In the genomic region with DNA sequence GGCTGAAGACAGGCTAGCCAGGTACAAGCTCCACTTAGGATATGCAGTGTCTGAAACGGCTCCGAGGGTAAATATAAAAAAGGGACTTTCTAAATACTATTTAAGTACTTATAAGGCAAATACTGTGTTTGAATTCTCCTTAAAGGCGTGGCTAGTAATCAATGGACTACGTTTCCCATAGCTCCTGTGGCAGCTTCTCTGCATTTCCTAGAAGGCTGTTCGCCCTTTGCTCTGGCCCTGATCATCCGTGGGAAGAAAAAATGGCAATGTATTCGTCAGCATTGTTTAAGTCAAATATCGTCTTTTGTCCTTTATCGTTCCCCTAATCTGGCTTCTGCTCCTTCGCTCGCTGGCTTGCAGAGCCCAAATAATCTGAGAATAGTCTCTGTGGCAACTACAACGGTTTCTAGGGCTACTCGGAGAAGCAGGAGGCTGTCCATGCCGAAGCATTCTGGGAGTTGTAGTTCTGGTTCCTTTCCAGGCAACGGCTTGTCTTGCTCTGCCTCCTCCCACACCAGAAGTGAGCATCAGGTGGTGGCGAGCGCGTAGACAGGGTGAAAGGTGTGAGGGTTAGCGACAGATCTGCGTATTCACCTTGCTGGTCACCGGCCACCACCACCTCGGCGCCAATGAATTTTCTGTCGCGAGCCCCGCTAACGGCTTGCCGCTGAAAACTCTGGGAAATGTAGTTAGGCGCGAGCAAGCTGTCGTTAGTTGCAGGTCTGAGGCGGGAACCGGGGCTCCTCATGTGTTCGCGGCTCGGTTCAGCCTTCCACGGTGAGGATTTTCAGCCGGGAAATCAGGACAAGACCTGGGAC, we compare ENCODE assay signal across 8 mouse cellular contexts. TPM values are rescaled to one million over a fixed set of nuclear protein-coding genes. Genes with fewer than 3 reads are reported as not detected.
DNase-seq lines count a peak whose midpoint lies in the region; ATAC-seq and TF ChIP-seq lines count a peak whose summit lies in the region.

No protein-coding gene starts in this region.

- H3K36me3 ChIP-seq in hindbrain, embryonic 12.5 days = peaks cover 4% of the 10 kb centered on the region
- H3K36me3 ChIP-seq in lung, postnatal 0 days (ENCODE audit: insufficient read depth, low read length) = no peaks in the 10 kb centered on the region

- peak overlapping the region; percentile 77 for H3K4me2 ChIP-seq in hindbrain, embryonic 12.5 days (replicated peaks)
- H3K4me2 ChIP-seq in lung, postnatal 0 days (replicated peaks; ENCODE audit: low read depth, low read length) = peak overlapping the region; percentile 85

- no peak for TF ChIP-seq CTCF in lung, postnatal 0 days (IDR thresholded peaks at IDR 0.05)

- no peak overlapping the region; the same call in 1 of the 2 replicates for H3K27ac ChIP-seq in hindbrain, embryonic 12.5 days
- H3K27ac ChIP-seq in lung, postnatal 0 days (ENCODE audit: low read length) = no peak overlapping the region

- WGBS in hindbrain, embryonic 12.5 days = 4% methylated on average over 38 of the region's 38 CpGs
- 2% methylated on average over 38 of the region's 38 CpGs for WGBS in lung, postnatal 0 days

- ATAC-seq in hindbrain, embryonic 12.5 days (ENCODE audit: low FRiP score) = peak; percentile 88
- peak; percentile 90 for ATAC-seq in lung, postnatal 0 days

- DNase-seq in NIH3T3 (ENCODE audit: low read depth) = peak; percentile 87
- peak; percentile 87 for DNase-seq in cerebellum, adult 9-11 months
- DNase-seq in frontal cortex, adult 2 months (ENCODE audit: extremely low spot score in 1 of 2, low spot score in 1 of 2) = peak; percentile 71 to 86
- peak; percentile 77 to 78 for DNase-seq in layer of hippocampus, postnatal 10 days (ENCODE audit: low spot score in 2 of 2)
- DNase-seq in lung, postnatal 0 days (ENCODE audit: low spot score) = peak; percentile 85
- DNase-seq in ovary, postnatal 14 days (ENCODE audit: low spot score) = peak; percentile 57
- DNase-seq in thymus, postnatal 10 days (ENCODE audit: low spot score in 2 of 2) = peak; percentile 38 to 63

- no peaks in the 10 kb centered on the region for H3K9me3 ChIP-seq in hindbrain, embryonic 12.5 days (replicated peaks)
- H3K9me3 ChIP-seq in lung, postnatal 0 days (ENCODE audit: low read length) = no peaks in the 10 kb centered on the region

- H3K4me3 ChIP-seq in hindbrain, embryonic 12.5 days = peak overlapping the region; percentile 53
- H3K4me3 ChIP-seq in lung, postnatal 0 days (ENCODE audit: low read depth, low read length) = peak overlapping the region; percentile 65

- TF ChIP-seq EP300 in lung, postnatal 0 days (IDR thresholded peaks at IDR 0.05) = no peak

- peak overlapping the region; percentile 72 for H3K9ac ChIP-seq in hindbrain, embryonic 12.5 days
- H3K9ac ChIP-seq in lung, postnatal 0 days (replicated peaks; ENCODE audit: low read depth) = peak overlapping the region; percentile 41; the same call in 1 of the 2 replicates

- H3K4me1 ChIP-seq in hindbrain, embryonic 12.5 days = peaks cover 7% of the 10 kb centered on the region
- H3K4me1 ChIP-seq in lung, postnatal 0 days (ENCODE audit: insufficient read depth, low read depth, low read length) = no peaks in the 10 kb centered on the region

- H3K27me3 ChIP-seq in hindbrain, embryonic 12.5 days = 0 out of 2 replicates have a peak, but pooled peaks cover 3% of the 10 kb centered on the region
- no peaks in the 10 kb centered on the region for H3K27me3 ChIP-seq in lung, postnatal 0 days (replicated peaks; ENCODE audit: insufficient read depth, low read length)

RNA-seq across cellular contexts. Expression of gene Ift22, which starts 10.9 kb away (rescaled TPM):
- polyA plus RNA-seq in frontal cortex, adult 2 months (2012; rRNA removed) = 77.4 and 82.5 TPM in 2 replicates
- 94.9 and 106 TPM in 2 replicates for polyA plus RNA-seq in hindbrain, embryonic 12.5 days (2016; fragmentation: Nextera tagmentation; extraction: Ambion mirVana)
- total RNA-seq in layer of hippocampus, postnatal 10 days (2021) = 10 to 100 TPM; 68.9 to 70.8 TPM
- 41.9 and 53.5 TPM in 2 replicates for polyA plus RNA-seq in lung, postnatal 0 days (2015; fragmentation: Nextera tagmentation; extraction: Ambion mirVana)

RNA-seq across cellular contexts. Expression of gene Fis1, which starts 34.2 kb away (rescaled TPM):
- polyA plus RNA-seq in frontal cortex, adult 2 months (2012; rRNA removed) = 394 and 432 TPM in 2 replicates
- 294 and 324 TPM in 2 replicates for polyA plus RNA-seq in hindbrain, embryonic 12.5 days (2016; fragmentation: Nextera tagmentation; extraction: Ambion mirVana)
- total RNA-seq in layer of hippocampus, postnatal 10 days (2021) = 100 to 1,000 TPM; 196 to 209 TPM
- 318 and 358 TPM in 2 replicates for polyA plus RNA-seq in lung, postnatal 0 days (2015; fragmentation: Nextera tagmentation; extraction: Ambion mirVana)

RNA-seq across cellular contexts. Expression of gene Col26a1, which starts 35.9 kb away (rescaled TPM):
- 11.3 and 11.6 TPM in 2 replicates for polyA plus RNA-seq in frontal cortex, adult 2 months (2012; rRNA removed)
- 115 and 124 TPM in 2 replicates for polyA plus RNA-seq in hindbrain, embryonic 12.5 days (2016; fragmentation: Nextera tagmentation; extraction: Ambion mirVana)
- total RNA-seq in layer of hippocampus, postnatal 10 days (2021) = 10 to 100 TPM; 19.0 to 20.7 TPM
- 1.6 and 2.2 TPM in 2 replicates for polyA plus RNA-seq in lung, postnatal 0 days (2015; fragmentation: Nextera tagmentation; extraction: Ambion mirVana)

RNA-seq across cellular contexts. Expression of gene Cldn15, which starts 47.6 kb away (rescaled TPM):
- polyA plus RNA-seq in frontal cortex, adult 2 months (2012; rRNA removed) = 0.12 and 0.21 TPM in 2 replicates
- polyA plus RNA-seq in hindbrain, embryonic 12.5 days (2016; fragmentation: Nextera tagmentation; extraction: Ambion mirVana) = 0.25 and 0.28 TPM in 2 replicates
- total RNA-seq in layer of hippocampus, postnatal 10 days (2021) = not detected
- 10.5 and 11.9 TPM in 2 replicates for polyA plus RNA-seq in lung, postnatal 0 days (2015; fragmentation: Nextera tagmentation; extraction: Ambion mirVana)
